Mouse (Mus musculus) fibroblast of lung, adult 2 months (primary cell): Measurements from ENCODE around the gene Mb.
A peak's percentile ranks its signal among the peaks of the same experiment; 100 is the strongest.

Source experiments
- DNase-seq: peaks from one replicate; pipeline ENCODE4 v3.0.0-alpha.2; 2011; ENCODE audit warnings: low read depth

Gene Mb

GRCm38 (mm10) chr15:76979799-76980198 is 70.7 kb downstream of the Mb start:
- DNase-seq = no peak

GRCm38 (mm10) chr15:76976619-76977018 is 73.9 kb downstream of the Mb start:
- no peak for DNase-seq

GRCm38 (mm10) chr15:76973855-76974651 is 76.4 kb downstream of the Mb start:
- peak; percentile 56 for DNase-seq

GRCm38 (mm10) chr15:76973272-76973854 is 77.1 kb downstream of the Mb start:
- DNase-seq = no peak

GRCm38 (mm10) chr15:76972661-76973060 is 77.8 kb downstream of the Mb start:
- DNase-seq = no peak
